Mouse (Mus musculus): ENCODE measurements around the gene Ccl1. TPM values are rescaled to one million over a fixed set of nuclear protein-coding genes. Genes with fewer than 3 reads are reported as not detected.

Ccl1 gene
- polyA plus RNA-seq, 1 experiment from 2014 or later: not detected

GRCm38 (mm10) chr11:82136196-82136595 is 169.3 kb downstream of the Ccl1 start:
- Histone ChIP-seq H3K4me2 (ENCODE audit: low read depth, low read length) (no peak overlapping the region), H3K9ac (ENCODE audit: low read depth, low read length) (no peak overlapping the region), H3K4me3 (ENCODE audit: low read depth, low read length) (no peak overlapping the region), H3K27me3 (replicated peaks; ENCODE audit: control insufficient read depth, insufficient read depth, low read length) (no peaks in the 10 kb centered on the region; the same call in 1 of the 2 replicates), H3K9me3 (ENCODE audit: control insufficient read depth, low read length) (no peaks in the 10 kb centered on the region), H3K27ac (replicated peaks; ENCODE audit: low read depth, low read length) (no peak overlapping the region), H3K4me1 (ENCODE audit: control insufficient read depth, insufficient read depth, low read length) (0 out of 2 replicates have a peak, but pooled peaks cover 9% of the 10 kb centered on the region), H3K36me3 (ENCODE audit: control insufficient read depth, insufficient read depth, low read length) (no peaks in the 10 kb centered on the region)
- no peak for DNase-seq (ENCODE audit: low spot score)
- no peak for ATAC-seq (ENCODE audit: low read depth)
- 84% methylated on average over 2 of the region's 2 CpGs for WGBS

DNA sequence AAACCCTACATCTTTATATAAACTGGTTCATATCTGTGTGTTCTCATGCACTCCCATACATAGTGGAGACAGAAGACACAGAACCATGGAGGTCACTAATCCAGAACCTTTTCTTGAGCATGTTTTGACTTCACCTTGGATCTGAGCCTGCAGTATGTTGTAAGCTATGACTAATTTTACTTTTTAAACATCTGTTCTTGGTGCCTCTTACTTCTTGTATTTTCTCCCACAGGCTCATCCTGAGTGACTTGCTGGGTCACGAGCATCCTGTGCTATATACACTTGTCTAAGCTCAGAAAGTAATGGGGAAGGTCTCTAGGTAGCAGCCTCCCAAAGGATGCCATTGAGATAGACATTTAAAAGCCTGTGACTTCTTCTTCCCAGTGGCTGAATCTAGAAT is 172.5 kb downstream of the Ccl1 start:
- Histone ChIP-seq H3K4me1 (ENCODE audit: control insufficient read depth, insufficient read depth, low read length) (no peaks in the 10 kb centered on the region), H3K36me3 (ENCODE audit: control insufficient read depth, insufficient read depth, low read length) (no peaks in the 10 kb centered on the region), H3K4me2 (ENCODE audit: low read depth, low read length) (no peak overlapping the region), H3K27me3 (replicated peaks; ENCODE audit: control insufficient read depth, insufficient read depth, low read length) (no peaks in the 10 kb centered on the region; the same call in 1 of the 2 replicates), H3K4me3 (ENCODE audit: low read depth, low read length) (no peak overlapping the region), H3K27ac (replicated peaks; ENCODE audit: low read depth, low read length) (no peak overlapping the region), H3K9ac (ENCODE audit: low read depth, low read length) (no peak overlapping the region), H3K9me3 (ENCODE audit: control insufficient read depth, low read length) (no peaks in the 10 kb centered on the region)
- ATAC-seq (ENCODE audit: low read depth): no peak
- 64% methylated on average over 1 of the region's 1 CpGs for WGBS
- DNase-seq (ENCODE audit: low spot score): no peak

Other genes starting within 250 kb of the Ccl1 start
- gene Ccl11, start 247.9 kb downstream of the Ccl1 start, polyA plus RNA-seq (2014; fragmentation: Nextera tagmentation; extraction: Ambion mirVana): 5.8 and 6.3 TPM in 2 replicates
- gene Ccl12, start 203.8 kb downstream of the Ccl1 start, polyA plus RNA-seq (2014; fragmentation: Nextera tagmentation; extraction: Ambion mirVana): 5.9 and 7.1 TPM in 2 replicates
- not detected in 2 replicates for gene Ccl8, start 190.5 kb downstream of the Ccl1 start, polyA plus RNA-seq (2014; fragmentation: Nextera tagmentation; extraction: Ambion mirVana)
- gene Tmem132e, start 83.2 kb upstream of the Ccl1 start, polyA plus RNA-seq (2014; fragmentation: Nextera tagmentation; extraction: Ambion mirVana): 2.0 TPM in 2 replicates